Mouse (Mus musculus) brain, adult 2 months (tissue): Measurements from ENCODE around the gene Ifnz.
"Not testable (repeated sequence)": the region's sequence is repeated elsewhere in the genome, so short reads cannot be mapped to it uniquely, and the experiment has no call there.

ENCODE experiments used
- DNase-seq: peaks from one replicate; pipeline ENCODE4 v3.0.0; 2011; ENCODE audit warnings: low read depth, low spot score

Gene Ifnz

DNA sequence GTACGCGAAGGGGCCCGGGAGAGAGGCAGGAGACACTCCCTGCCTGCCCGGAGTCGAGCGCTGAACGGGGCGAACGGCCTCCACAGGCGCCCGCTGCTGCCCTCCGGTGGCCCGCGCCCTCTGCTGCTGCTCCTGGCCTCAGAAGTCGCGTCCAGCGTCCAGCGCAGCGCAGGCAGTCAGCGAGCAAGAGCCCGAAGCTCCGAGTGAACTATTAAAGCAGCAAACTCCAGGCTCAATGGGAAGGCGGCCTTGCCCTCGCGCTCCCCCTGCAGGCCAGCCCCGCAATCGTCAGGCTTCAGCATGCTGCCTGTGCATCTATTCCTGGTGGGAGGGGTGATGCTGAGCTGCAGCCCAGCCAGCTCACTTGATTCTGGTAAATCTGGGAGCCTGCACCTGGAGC is 3.5 kb downstream of the Ifnz start, which contains the start of gene Gm13276:
Gene Gm13276 (plus strand): TSS at position 301 of the 400 bp plus-strand sequence.
- DNase-seq = not testable (repeated sequence)

DNA sequence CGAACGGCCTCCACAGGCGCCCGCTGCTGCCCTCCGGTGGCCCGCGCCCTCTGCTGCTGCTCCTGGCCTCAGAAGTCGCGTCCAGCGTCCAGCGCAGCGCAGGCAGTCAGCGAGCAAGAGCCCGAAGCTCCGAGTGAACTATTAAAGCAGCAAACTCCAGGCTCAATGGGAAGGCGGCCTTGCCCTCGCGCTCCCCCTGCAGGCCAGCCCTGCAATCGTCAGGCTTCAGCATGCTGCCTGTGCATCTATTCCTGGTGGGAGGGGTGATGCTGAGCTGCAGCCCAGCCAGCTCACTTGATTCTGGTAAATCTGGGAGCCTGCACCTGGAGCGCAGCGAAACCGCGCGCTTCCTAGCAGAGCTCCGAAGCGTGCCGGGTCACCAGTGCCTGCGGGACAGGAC is 6.5 kb downstream of the Ifnz start, which contains the start of gene Gm13277:
Gene Gm13277 (plus strand): TSS at position 231 of the 400 bp plus-strand sequence.
- not testable (repeated sequence) for DNase-seq

DNA sequence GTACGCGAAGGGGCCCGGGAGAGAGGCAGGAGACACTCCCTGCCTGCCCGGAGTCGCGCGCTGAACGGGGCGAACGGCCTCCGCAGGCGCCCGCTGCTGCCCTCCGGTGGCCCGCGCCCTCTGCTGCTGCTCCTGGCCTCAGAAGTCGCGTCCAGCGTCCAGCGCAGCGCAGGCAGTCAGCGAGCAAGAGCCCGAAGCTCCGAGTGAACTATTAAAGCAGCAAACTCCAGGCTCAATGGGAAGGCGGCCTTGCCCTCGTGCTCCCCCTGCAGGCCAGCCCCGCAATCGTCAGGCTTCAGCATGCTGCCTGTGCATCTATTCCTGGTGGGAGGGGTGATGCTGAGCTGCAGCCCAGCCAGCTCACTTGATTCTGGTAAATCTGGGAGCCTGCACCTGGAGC is 9.3 kb downstream of the Ifnz start, which contains the start of gene Gm13278:
Gene Gm13278 (plus strand): TSS at position 301 of the 400 bp plus-strand sequence.
- DNase-seq = not testable (repeated sequence)

DNA sequence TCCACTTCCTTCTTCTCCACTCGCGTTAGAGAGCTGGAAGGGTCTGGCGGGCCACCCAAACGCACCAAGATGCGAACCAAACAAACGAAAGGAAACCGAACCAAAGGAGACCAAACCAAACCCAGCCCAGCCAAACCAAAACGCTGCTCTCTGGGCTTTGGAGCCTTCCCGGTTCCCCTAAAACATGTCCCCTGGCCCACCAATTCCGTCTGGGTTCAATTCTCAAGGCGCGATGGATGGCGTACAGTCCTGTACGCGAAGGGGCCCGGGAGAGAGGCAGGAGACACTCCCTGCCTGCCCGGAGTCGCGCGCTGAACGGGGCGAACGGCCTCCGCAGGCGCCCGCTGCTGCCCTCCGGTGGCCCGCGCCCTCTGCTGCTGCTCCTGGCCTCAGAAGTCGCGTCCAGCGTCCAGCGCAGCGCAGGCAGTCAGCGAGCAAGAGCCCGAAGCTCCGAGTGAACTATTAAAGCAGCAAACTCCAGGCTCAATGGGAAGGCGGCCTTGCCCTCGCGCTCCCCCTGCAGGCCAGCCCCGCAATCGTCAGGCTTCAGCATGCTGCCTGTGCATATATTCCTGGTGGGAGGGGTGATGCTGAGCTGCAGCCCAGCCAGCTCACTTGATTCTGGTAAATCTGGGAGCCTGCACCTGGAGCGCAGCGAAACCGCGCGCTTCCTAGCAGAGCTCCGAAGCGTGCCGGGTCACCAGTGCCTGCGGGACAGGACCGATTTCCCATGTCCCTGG is 12.2 kb downstream of the Ifnz start, which contains the start of gene Gm13275:
Gene Gm13275 (plus strand): TSS at position 552 of the 740 bp plus-strand sequence.
- DNase-seq = not testable (repeated sequence)

DNA sequence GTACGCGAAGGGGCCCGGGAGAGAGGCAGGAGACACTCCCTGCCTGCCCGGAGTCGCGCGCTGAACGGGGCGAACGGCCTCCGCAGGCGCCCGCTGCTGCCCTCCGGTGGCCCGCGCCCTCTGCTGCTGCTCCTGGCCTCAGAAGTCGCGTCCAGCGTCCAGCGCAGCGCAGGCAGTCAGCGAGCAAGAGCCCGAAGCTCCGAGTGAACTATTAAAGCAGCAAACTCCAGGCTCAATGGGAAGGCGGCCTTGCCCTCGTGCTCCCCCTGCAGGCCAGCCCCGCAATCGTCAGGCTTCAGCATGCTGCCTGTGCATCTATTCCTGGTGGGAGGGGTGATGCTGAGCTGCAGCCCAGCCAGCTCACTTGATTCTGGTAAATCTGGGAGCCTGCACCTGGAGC is 15.2 kb downstream of the Ifnz start, which contains the start of gene Gm13279:
Gene Gm13279 (plus strand): TSS at position 301 of the 400 bp plus-strand sequence.
- DNase-seq = not testable (repeated sequence)

DNA sequence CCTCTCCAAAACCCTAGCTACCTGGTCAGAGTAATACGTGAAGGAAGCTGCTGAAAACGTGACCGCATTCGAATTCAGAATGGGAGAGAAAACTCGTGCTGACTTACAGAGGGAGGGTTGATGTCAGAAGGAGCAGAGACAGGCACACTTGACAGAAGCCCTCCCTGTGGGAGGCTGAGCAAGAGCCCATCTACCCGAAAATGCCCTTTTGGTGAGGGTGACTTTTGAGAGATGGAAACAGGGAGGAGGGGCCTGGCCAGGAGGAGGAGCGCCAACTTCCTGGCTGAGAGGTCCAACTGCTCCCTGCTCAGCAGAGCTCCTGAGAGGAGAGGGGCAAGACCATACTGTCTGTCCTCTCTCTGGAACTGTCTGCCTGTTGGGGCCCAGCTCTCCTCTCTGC is 17.4 kb downstream of the Ifnz start, which contains the start of gene Gm13285:
Gene Gm13285 (plus strand): TSS at position 301 of the 400 bp plus-strand sequence.
- not testable (repeated sequence) for DNase-seq

DNA sequence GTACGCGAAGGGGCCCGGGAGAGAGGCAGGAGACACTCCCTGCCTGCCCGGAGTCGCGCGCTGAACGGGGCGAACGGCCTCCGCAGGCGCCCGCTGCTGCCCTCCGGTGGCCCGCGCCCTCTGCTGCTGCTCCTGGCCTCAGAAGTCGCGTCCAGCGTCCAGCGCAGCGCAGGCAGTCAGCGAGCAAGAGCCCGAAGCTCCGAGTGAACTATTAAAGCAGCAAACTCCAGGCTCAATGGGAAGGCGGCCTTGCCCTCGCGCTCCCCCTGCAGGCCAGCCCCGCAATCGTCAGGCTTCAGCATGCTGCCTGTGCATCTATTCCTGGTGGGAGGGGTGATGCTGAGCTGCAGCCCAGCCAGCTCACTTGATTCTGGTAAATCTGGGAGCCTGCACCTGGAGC is 21.0 kb downstream of the Ifnz start, which contains the start of gene Gm13287:
Gene Gm13287 (plus strand): TSS at position 301 of the 400 bp plus-strand sequence.
- not testable (repeated sequence) for DNase-seq

DNA sequence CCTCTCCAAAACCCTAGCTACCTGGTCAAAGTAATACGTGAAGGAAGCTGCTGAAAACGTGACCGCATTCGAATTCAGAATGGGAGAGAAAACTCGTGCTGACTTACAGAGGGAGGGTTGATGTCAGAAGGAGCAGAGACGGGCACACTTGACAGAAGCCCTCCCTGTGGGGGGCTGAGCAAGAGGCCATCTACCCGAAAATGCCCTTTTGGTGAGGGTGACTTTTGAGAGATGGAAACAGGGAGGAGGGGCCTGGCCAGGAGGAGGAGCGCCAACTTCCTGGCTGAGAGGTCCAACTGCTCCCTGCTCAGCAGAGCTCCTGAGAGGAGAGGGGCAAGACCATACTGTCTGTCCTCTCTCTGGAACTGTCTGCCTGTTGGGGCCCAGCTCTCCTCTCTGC is 23.3 kb downstream of the Ifnz start, which contains the start of gene Gm13288:
Gene Gm13288 (plus strand): TSS at position 301 of the 400 bp plus-strand sequence.
- DNase-seq = not testable (repeated sequence)

DNA sequence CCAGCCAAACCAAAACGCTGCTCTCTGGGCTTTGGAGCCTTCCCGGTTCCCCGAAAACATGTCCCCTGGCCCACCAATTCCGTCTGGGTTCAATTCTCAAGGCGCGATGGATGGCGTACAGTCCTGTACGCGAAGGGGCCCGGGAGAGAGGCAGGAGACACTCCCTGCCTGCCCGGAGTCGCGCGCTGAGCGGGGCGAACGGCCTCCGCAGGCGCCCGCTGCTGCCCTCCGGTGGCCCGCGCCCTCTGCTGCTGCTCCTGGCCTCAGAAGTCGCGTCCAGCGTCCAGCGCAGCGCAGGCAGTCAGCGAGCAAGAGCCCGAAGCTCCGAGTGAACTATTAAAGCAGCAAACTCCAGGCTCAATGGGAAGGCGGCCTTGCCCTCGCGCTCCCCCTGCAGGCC is 23.8 kb downstream of the Ifnz start:
- not testable (repeated sequence) for DNase-seq

DNA sequence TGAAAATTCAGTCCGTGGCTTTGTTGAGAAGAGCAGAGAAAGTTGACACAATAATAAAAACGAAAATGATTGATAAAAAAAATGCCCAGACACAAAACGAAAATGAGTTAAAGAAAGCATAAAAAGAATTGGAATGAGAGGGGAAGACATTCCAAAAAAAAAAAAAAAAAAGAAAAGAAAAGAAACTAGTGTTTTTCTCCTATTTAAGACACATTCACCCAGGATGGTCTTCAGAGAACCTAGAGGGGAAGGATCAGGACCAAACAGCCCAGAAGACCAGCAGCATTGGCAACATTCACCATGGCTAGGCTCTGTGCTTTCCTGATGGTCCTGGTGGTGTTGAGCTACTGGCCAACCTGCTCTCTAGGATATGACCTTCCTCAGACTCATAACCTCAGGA is 34.0 kb downstream of the Ifnz start, which contains the start of gene Ifna7:
Gene Ifna7 (plus strand): TSS at position 301 of the 400 bp plus-strand sequence.
- DNase-seq = no peak

DNA sequence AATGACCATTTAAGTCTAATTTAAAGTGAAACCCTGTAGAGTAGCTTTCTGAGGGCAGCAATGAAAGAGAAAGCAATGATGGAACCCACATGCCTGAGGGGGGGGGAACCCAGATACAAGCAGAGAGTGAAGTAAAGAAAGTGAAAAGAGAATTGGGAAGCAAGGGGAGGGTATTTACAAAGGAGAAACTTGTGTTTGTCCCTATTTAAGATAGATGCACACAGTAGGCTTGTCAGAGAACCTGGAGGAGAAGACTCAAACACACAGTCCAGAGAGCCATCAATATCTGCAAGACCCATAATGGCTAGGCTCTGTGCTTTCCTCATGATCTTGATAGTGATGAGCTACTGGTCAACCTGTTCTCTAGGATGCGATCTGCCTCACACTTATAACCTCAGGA is 37.7 kb downstream of the Ifnz start, which contains the start of gene Ifna11:
Gene Ifna11 (plus strand): TSS at position 301 of the 400 bp plus-strand sequence.
- DNase-seq = no peak

DNA sequence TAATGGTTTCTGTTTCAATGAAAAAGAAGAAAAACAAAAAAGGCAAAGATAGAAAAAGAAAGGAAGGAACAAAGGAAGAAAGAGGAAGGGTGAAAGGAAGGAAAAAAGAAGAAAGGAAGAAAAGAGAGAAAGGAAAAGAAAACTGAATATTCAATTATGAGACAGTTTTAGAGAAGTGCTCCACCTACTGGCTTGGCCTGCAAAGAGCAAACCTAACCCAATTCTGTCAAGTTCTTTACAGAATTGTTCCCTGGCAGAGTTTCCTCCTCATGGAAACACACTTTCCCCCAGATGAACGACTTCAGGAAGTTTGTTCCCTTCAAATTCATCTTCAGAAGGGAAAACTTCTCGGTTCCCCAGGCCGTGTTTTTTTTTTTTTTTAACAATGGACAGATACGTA is 41.1 kb downstream of the Ifnz start:
- DNase-seq = peak; percentile 31

DNA sequence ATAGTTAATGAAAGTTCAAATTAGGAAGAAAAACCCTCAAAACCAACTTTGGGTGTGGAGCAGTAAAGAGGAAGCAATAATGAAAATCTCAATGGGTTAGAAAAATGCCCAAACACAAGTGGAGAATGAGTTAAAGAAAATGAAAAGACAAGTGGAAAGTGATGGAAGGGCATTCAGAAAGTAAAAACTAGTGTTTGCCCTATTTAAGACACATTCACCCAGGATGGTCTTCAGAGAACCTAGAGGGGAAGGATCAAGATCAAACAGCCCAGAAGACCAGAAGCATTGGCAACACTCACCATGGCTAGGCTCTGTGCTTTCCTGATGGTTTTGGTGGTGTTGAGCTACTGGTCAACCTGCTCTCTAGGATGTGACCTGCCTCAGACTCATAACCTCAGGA is 45.2 kb downstream of the Ifnz start, which contains the start of gene Ifna6:
Gene Ifna6 (plus strand): TSS at position 301 of the 400 bp plus-strand sequence.
- not testable (repeated sequence) for DNase-seq

DNA sequence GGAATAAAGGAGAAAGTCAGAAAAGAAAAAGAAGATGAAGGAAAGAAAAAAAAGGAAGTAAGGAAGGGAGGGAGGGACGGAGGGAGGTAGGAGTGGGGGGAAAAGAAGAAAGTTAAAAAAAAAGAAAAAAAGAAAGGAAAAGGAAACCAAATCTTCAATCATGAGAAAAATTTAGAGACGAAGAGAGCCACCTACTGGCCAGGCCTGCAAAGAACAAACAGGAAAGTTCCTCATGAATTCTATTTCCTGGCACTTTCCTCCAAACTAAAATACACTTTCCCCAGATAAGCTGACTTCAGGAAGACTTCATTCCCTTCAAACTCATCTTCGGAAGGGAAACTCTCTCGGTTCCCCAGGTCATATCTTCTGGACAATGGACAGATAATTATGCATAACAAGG is 48.6 kb downstream of the Ifnz start:
- peak; percentile 35 for DNase-seq
